ENCODE assay signal across 22 mouse cellular contexts in genomic region chr17:55996007-55996406, GRCm38 (mm10). TPM values are rescaled to one million over a fixed set of nuclear protein-coding genes. Genes with fewer than 3 reads are reported as not detected.
DNase-seq lines count a peak whose midpoint lies in the region; ATAC-seq and TF ChIP-seq lines count a peak whose summit lies in the region.
"Had no signal": no experiment of that assay in that cellular context is flagged by ENCODE, and none has a peak within 500 bp of the region (broad histone marks: within the 10 kb centered on the region; RNA-seq: fewer than 3 reads in every experiment).

No protein-coding gene starts in this region.

- H3K4me1 ChIP-seq in forebrain, embryonic 12.5 days, result peaks cover 4% of the 10 kb centered on the region
- H3K4me1 ChIP-seq: embryonic facial prominence, embryonic 13.5 days; heart, embryonic 13.5 days had no signal

- WGBS in forebrain, embryonic 12.5 days, result 90% methylated on average over 15 of the region's 15 CpGs

- H3K27me3 ChIP-seq in forebrain, embryonic 12.5 days, result peaks cover 17% of the 10 kb centered on the region

- H3K36me3 ChIP-seq in forebrain, embryonic 12.5 days (replicated peaks), result peaks cover 55% of the 10 kb centered on the region
- H3K36me3 ChIP-seq: liver, embryonic 15.5 days had no signal

- no peak overlapping the region for H3K4me2 ChIP-seq in forebrain, embryonic 12.5 days
- H3K4me2 ChIP-seq: embryonic facial prominence, embryonic 13.5 days; heart, embryonic 13.5 days; liver, embryonic 15.5 days; neural tube, embryonic 13.5 days had no signal

- no peak for TF ChIP-seq CTCF in layer of hippocampus, adult 2 months (conservative IDR thresholded peaks at IDR 0.05)

- no peak overlapping the region for H3K4me3 ChIP-seq in forebrain, embryonic 12.5 days (replicated peaks)
- H3K4me3 ChIP-seq in layer of hippocampus, adult 2 months, result no peak overlapping the region
- H3K4me3 ChIP-seq: embryonic facial prominence, embryonic 13.5 days; heart, embryonic 13.5 days; limb, embryonic 10.5 days; liver, embryonic 15.5 days; neural tube, embryonic 13.5 days had no signal

- DNase-seq in gastrocnemius, postnatal 10 days, result peak; percentile 34
- DNase-seq in gastrocnemius, postnatal 25 days, result no peak
- DNase-seq in 3134 (ENCODE audit: extremely low read depth, insufficient read length, low spot score), result peak; percentile 66
- DNase-seq in adrenal gland, adult 18-20 months (ENCODE audit: low spot score in 2 of 2), result peak; percentile 55 to 63
- DNase-seq in kidney, adult 8-10 months, result peak; percentile 73 to 79
- no peak for DNase-seq in thymus, postnatal 36 days
- no peak for DNase-seq in layer of hippocampus, adult 2 months (ENCODE audit: low spot score in 2 of 2)
- DNase-seq: cerebellum, postnatal 36 days; layer of hippocampus, postnatal 36 days; lung, postnatal 14 days; right cerebral cortex, adult 18-20 months; thymus, adult 2 months had no signal

- H3K9me3 ChIP-seq in forebrain, embryonic 12.5 days, result no peaks in the 10 kb centered on the region
- H3K9me3 ChIP-seq: embryonic facial prominence, embryonic 13.5 days; heart, embryonic 13.5 days; limb, embryonic 10.5 days; liver, embryonic 15.5 days; neural tube, embryonic 13.5 days had no signal

- no peak overlapping the region for H3K9ac ChIP-seq in forebrain, embryonic 12.5 days
- H3K9ac ChIP-seq: embryonic facial prominence, embryonic 13.5 days; heart, embryonic 13.5 days; liver, embryonic 15.5 days; neural tube, embryonic 13.5 days had no signal

- H3K27ac ChIP-seq in forebrain, embryonic 12.5 days, result no peak overlapping the region
- no peak overlapping the region for H3K27ac ChIP-seq in layer of hippocampus, adult 2 months
- H3K27ac ChIP-seq: embryonic facial prominence, embryonic 13.5 days; heart, embryonic 13.5 days; limb, embryonic 10.5 days; liver, embryonic 15.5 days; neural tube, embryonic 13.5 days had no signal

- no peak for ATAC-seq in forebrain, embryonic 12.5 days (ENCODE audit: low FRiP score)
- ATAC-seq: midbrain, embryonic 16.5 days had no signal

RNA-seq across cellular contexts. Expression of gene Stap2, which starts 9.4 kb away (rescaled TPM):
- 1 to 10 TPM; 4.7 to 8.1 TPM for total RNA-seq in gastrocnemius, postnatal 10 days (2021)
- total RNA-seq in gastrocnemius, postnatal 25 days (2021), result 1 to 10 TPM; 2.6 to 4.9 TPM
- total RNA-seq in adrenal gland, adult 18-20 months (2021), result 1 to 10 TPM; 5.1 to 5.4 TPM
- polyA plus RNA-seq in forebrain, embryonic 12.5 days (2016; fragmentation: Nextera tagmentation; extraction: Ambion mirVana), result 4.2 and 4.6 TPM in 2 replicates
- 1 to 10 TPM; 2.2 to 2.8 TPM for total RNA-seq in layer of hippocampus, adult 2 months (2021)

RNA-seq across cellular contexts. Expression of gene Mpnd, which starts 9.5 kb away (rescaled TPM):
- 10 to 100 TPM; 31.6 to 36.9 TPM for total RNA-seq in gastrocnemius, postnatal 10 days (2021)
- 10 to 100 TPM; 43.3 to 44.4 TPM for total RNA-seq in gastrocnemius, postnatal 25 days (2021)
- 10 to 100 TPM; 68.1 to 97.5 TPM for total RNA-seq in adrenal gland, adult 18-20 months (2021)
- polyA plus RNA-seq in forebrain, embryonic 12.5 days (2016; fragmentation: Nextera tagmentation; extraction: Ambion mirVana), result 184 and 186 TPM in 2 replicates
- 100 to 1,000 TPM; 101 to 103 TPM for total RNA-seq in layer of hippocampus, adult 2 months (2021)

RNA-seq across cellular contexts. Expression of gene Fsd1, which starts 9.7 kb away (rescaled TPM):
- 1 to 10 TPM in 1 of 2 experiments, under 1 TPM in 1; 0.49 to 1.0 TPM for total RNA-seq in gastrocnemius, postnatal 10 days (2021)
- not detected for total RNA-seq in gastrocnemius, postnatal 25 days (2021)
- 1 to 10 TPM; 2.3 to 4.3 TPM for total RNA-seq in adrenal gland, adult 18-20 months (2021)
- polyA plus RNA-seq in forebrain, embryonic 12.5 days (2016; fragmentation: Nextera tagmentation; extraction: Ambion mirVana), result 79.7 and 82.4 TPM in 2 replicates
- 10 to 100 TPM; 67.2 to 69.0 TPM for total RNA-seq in layer of hippocampus, adult 2 months (2021)
- total RNA-seq: hematopoietic stem cell, adult 5-6 weeks; MEL had no signal

RNA-seq across cellular contexts. Expression of gene Shd, which starts 25.7 kb away (rescaled TPM):
- 1 to 10 TPM in 1 of 2 experiments, under 1 TPM in 1; 0.87 to 1.2 TPM for total RNA-seq in gastrocnemius, postnatal 10 days (2021)
- total RNA-seq in gastrocnemius, postnatal 25 days (2021), result under 1 TPM in 1 of 2 experiments, not detected in 1; 0.28 TPM
- total RNA-seq in adrenal gland, adult 18-20 months (2021), result 1 to 10 TPM; 2.0 to 2.2 TPM
- 81.1 and 94.0 TPM in 2 replicates for polyA plus RNA-seq in forebrain, embryonic 12.5 days (2016; fragmentation: Nextera tagmentation; extraction: Ambion mirVana)
- 10 to 100 TPM; 23.7 to 28.4 TPM for total RNA-seq in layer of hippocampus, adult 2 months (2021)
- polyA plus RNA-seq: C2C12 had no signal

RNA-seq across cellular contexts. Expression of gene Yju2, which starts 37.1 kb away (rescaled TPM):
- 10 to 100 TPM; 11.1 to 11.6 TPM for total RNA-seq in gastrocnemius, postnatal 10 days (2021)
- 1 to 10 TPM; 7.8 TPM for total RNA-seq in gastrocnemius, postnatal 25 days (2021)
- total RNA-seq in adrenal gland, adult 18-20 months (2021), result 10 to 100 TPM; 17.4 to 17.9 TPM
- polyA plus RNA-seq in forebrain, embryonic 12.5 days (2016; fragmentation: Nextera tagmentation; extraction: Ambion mirVana), result 28.0 and 29.1 TPM in 2 replicates
- total RNA-seq in layer of hippocampus, adult 2 months (2021), result 10 to 100 TPM; 18.1 to 19.0 TPM

Comparison
In these comparisons a context has a peak if more than half of its experiments do, and no peak if none do; other contexts are left out.
1. DNase-seq: peak in gastrocnemius, postnatal 10 days (single experiment), 3134 (single experiment), adrenal gland, adult 18-20 months (2 of 2) and kidney, adult 8-10 months (2 of 2); none in gastrocnemius, postnatal 25 days (single experiment), thymus, postnatal 36 days (0 of 2) and layer of hippocampus, adult 2 months (0 of 2).
2. RNA of gene Fsd1, which starts 9.7 kb away (total RNA-seq): 67.2 to 69.0 TPM in layer of hippocampus, adult 2 months; 2.3 to 4.3 TPM in adrenal gland, adult 18-20 months, 0.49 to 1.0 TPM in gastrocnemius, postnatal 10 days and not detected in gastrocnemius, postnatal 25 days; every median in the first group is over 10 times any median in the second.